Mouse (Mus musculus) layer of hippocampus, adult 9-10 months (tissue): ENCODE measurements around the gene Tmem246.
A peak's percentile ranks its signal among the peaks of the same experiment; 100 is the strongest.

ENCODE experiments used
- DNase-seq: peaks from one replicate; pipeline ENCODE4 v3.0.0; 2022; ENCODE audit warnings: low spot score

Tmem246 gene

GRCm38 (mm10) chr4:49581256-49581655 is 16.4 kb downstream of the Tmem246 start:
- DNase-seq: no peak

GRCm38 (mm10) chr4:49572194-49572593 is 25.5 kb downstream of the Tmem246 start:
- no peak for DNase-seq

- DNase-seq: peak; percentile 73
Observed at GRCm38 (mm10) chr4:49567613-49568012, 30.1 kb downstream of the Tmem246 start.

- peak; percentile 11 for DNase-seq
Observed at GRCm38 (mm10) chr4:49559915-49560772, 37.5 kb downstream of the Tmem246 start.

GRCm38 (mm10) chr4:49558181-49558580 is 39.5 kb downstream of the Tmem246 start:
- no peak for DNase-seq

- no peak for DNase-seq
Observed at GRCm38 (mm10) chr4:49557375-49557774, 40.3 kb downstream of the Tmem246 start.

GRCm38 (mm10) chr4:49553380-49553779 is 44.3 kb downstream of the Tmem246 start:
- no peak for DNase-seq

GRCm38 (mm10) chr4:49549383-49549782 is 48.3 kb downstream of the Tmem246 start, which contains the start of gene Aldob:
Gene Aldob, minus strand, starts transcription at chr4:49549546.
- DNase-seq: no peak

- no peak for DNase-seq
Observed at GRCm38 (mm10) chr4:49547544-49548219, 50.0 kb downstream of the Tmem246 start.

GRCm38 (mm10) chr4:49546873-49547543 is 50.7 kb downstream of the Tmem246 start:
- DNase-seq: no peak

- no peak for DNase-seq
Observed at GRCm38 (mm10) chr4:49546026-49546425, 51.6 kb downstream of the Tmem246 start.

- no peak for DNase-seq
Observed at GRCm38 (mm10) chr4:49540966-49541365, 56.7 kb downstream of the Tmem246 start.

- DNase-seq: no peak
Observed at GRCm38 (mm10) chr4:49539665-49540064, 58.0 kb downstream of the Tmem246 start.

- no peak for DNase-seq
Observed at GRCm38 (mm10) chr4:49536671-49537070, 61.0 kb downstream of the Tmem246 start.

- DNase-seq: no peak
Observed at GRCm38 (mm10) chr4:49535675-49536294, 61.9 kb downstream of the Tmem246 start.

GRCm38 (mm10) chr4:49535036-49535435 is 62.6 kb downstream of the Tmem246 start:
- no peak for DNase-seq
